Mouse (Mus musculus) midbrain, embryonic 16.5 days (tissue): ENCODE data around the gene Sp6. TPM values are rescaled to one million over a fixed set of nuclear protein-coding genes. Genes with fewer than 3 reads are reported as not detected.

Experiments used
- ATAC-seq: fragments of 200-750 bp; cut with Nextera tagmentation; 2 replicates; pipeline ENCODE4 v1.8.0; 2017; ENCODE audit warnings: moderate TSS enrichment
- H3K27ac ChIP-seq: fragments of 300-500 bp; sonication (generic); 2 replicates; pipeline ENCODE4 v1.5.1; 2014; ENCODE audit warnings: mild to moderate bottlenecking, low read length, mixed read lengths
- H3K27me3 ChIP-seq: fragments of 300-500 bp; sonication (generic); 2 replicates; pipeline ENCODE4 v1.6.1; 2014; ENCODE audit warnings: low read depth, low read length, mixed read lengths; ENCODE audit not compliant: control insufficient read depth, insufficient read depth
- H3K36me3 ChIP-seq: fragments of 300-500 bp; sonication (generic); 2 replicates; pipeline ENCODE4 v1.6.1; 2014; ENCODE audit warnings: mild to moderate bottlenecking, low read length, moderate library complexity, mixed read lengths; ENCODE audit not compliant: control insufficient read depth, insufficient read depth
- H3K4me1 ChIP-seq: fragments of 300-500 bp; sonication (generic); 2 replicates; pipeline ENCODE4 v1.6.1; 2014; ENCODE audit warnings: mild to moderate bottlenecking, low read length, mixed read lengths; ENCODE audit not compliant: control insufficient read depth, insufficient read depth
- H3K4me2 ChIP-seq: fragments of 300-500 bp; sonication (generic); 2 replicates; pipeline ENCODE4 v1.6.1; 2014; ENCODE audit warnings: mild to moderate bottlenecking, low read length, mixed read lengths
- H3K4me3 ChIP-seq: fragments of 300-500 bp; sonication (generic); 2 replicates; pipeline ENCODE4 v1.5.1; 2014; ENCODE audit warnings: low read depth, mild to moderate bottlenecking, low read length, moderate library complexity, mixed read lengths
- H3K9ac ChIP-seq: fragments of 300-500 bp; sonication (generic); 2 replicates; pipeline ENCODE4 v1.6.1; 2014; ENCODE audit warnings: low read depth, low read length, mixed read lengths
- H3K9me3 ChIP-seq: fragments of 300-500 bp; sonication (generic); replicated peaks from 2 replicates; pipeline ENCODE4 v1.6.1; 2014; ENCODE audit warnings: mild to moderate bottlenecking, low read length, mixed read lengths; ENCODE audit not compliant: control insufficient read depth, poor library complexity, severe bottlenecking
- WGBS: fragments of 180-500 bp; shearing (Covaris S2); extraction: QIAGEN DNeasy Blood & Tissue Kit; methylation state at CpG from one replicate; pipeline ENCODE4 v1.1.7; 2014; 5-methylcytosine and 5-hydroxymethylcytosine counted together
- polyA plus RNA-seq: library from polyadenylated mRNA; unstranded; fragments of >200 nt; fragmentation: Nextera tagmentation; extraction: Ambion mirVana; gene quantifications from 2 replicates; pipeline ENCODE4 v1.2.1, GENCODE M21; 2015

The Sp6 gene
- polyA plus RNA-seq, 1 experiment from 2014 or later: 0.35 TPM

GRCm38 (mm10) chr11:96992722-96993311, 20.4 kb upstream of the Sp6 start:
- Histone ChIP-seq H3K27me3 (no peaks in the 10 kb centered on the region), H3K4me2 (no peak overlapping the region), H3K4me1 (peaks cover 13% of the 10 kb centered on the region), H3K9ac (no peak overlapping the region), H3K27ac (no peak overlapping the region), H3K9me3 (no peaks in the 10 kb centered on the region), H3K36me3 (no peaks in the 10 kb centered on the region), H3K4me3 (no peak overlapping the region)
- WGBS: 56% methylated on average over 8 of the region's 8 CpGs
- no peak for ATAC-seq

DNA sequence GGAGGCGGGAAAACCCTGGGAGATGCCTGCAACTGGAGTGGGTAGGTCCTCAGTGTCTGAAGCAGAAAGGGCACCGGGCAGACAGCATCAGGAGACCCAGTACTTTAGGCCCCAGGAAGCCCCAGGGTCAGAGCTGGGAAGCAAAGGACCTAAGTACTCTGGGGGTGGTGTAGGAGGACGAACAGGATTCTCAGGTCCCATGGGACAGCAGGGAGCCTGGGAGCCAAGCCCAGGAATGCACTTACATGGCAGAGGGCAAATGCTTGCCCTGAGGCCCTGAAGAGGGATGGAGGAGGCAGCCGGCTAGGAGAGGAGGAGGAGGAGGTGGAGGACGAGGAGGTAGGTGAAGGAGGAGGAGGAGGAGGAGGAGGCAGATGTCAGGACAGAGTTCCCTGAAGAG, 18.2 kb upstream of the Sp6 start:
- 26% methylated on average over 5 of the region's 5 CpGs for WGBS
- no peaks in the 10 kb centered on the region for H3K36me3 ChIP-seq

DNA sequence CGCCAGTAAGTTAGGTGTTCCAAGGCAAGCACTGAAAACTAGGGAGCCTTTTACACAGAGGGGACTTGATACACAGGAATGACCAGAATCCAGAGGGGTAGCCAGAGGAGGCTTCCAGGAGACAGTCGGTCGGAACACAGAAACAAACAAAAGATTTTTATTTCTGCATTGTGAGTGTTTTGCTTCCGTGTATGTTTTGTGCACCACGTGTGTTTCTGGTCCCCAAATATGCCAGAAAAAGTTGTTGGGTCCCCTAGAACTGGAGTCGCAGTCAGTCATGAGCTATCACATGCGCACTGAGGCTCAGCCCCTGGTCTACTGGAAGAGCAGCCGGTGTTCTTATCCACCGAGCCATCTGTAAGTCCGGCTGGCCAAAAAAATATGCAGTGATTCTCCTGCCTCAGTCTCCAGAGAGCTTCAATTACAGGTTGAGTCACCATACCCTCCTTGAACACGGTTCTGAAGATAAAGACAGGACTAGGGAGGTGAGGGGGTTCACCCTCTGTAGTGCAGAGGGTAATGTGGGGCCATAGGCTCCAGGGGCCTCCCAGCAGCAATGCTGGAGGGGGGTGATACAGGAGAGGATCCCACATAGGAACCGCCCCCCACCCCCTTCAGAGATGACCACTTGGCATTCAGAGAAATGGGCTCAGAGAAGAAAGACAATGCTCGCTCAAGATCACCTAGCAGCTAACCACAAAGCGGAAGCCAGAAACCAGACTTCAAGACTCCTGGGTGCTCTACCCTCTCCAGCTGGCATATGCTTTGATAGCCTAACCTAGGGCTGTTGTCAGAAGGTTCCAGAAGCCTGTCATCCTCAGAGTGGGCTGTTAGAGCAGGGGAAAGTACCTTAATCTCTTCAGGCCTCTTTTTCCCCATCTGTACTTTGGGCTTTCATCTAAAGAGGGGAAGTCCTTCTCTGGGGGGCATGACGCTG, 17.1 kb upstream of the Sp6 start:
- peaks cover 11% of the 10 kb centered on the region; the same call in 1 of the 2 replicates for H3K4me1 ChIP-seq
- H3K9me3 ChIP-seq: no peaks in the 10 kb centered on the region
- no peak for ATAC-seq
- H3K4me3 ChIP-seq: no peak overlapping the region
- no peak overlapping the region for H3K9ac ChIP-seq
- H3K27ac ChIP-seq: no peak overlapping the region
- no peaks in the 10 kb centered on the region for H3K36me3 ChIP-seq
- H3K27me3 ChIP-seq: no peaks in the 10 kb centered on the region
- no peak overlapping the region for H3K4me2 ChIP-seq
- WGBS: 79% methylated on average over 15 of the region's 15 CpGs

More for the DNA sequence above, 18.2 kb upstream of the Sp6 start:
- Histone ChIP-seq H3K27ac (no peak overlapping the region), H3K4me1 (peaks cover 11% of the 10 kb centered on the region; the same call in 1 of the 2 replicates), H3K4me3 (no peak overlapping the region), H3K27me3 (no peaks in the 10 kb centered on the region), H3K9ac (no peak overlapping the region), H3K4me2 (no peak overlapping the region), H3K9me3 (no peaks in the 10 kb centered on the region)
- no peak for ATAC-seq

DNA sequence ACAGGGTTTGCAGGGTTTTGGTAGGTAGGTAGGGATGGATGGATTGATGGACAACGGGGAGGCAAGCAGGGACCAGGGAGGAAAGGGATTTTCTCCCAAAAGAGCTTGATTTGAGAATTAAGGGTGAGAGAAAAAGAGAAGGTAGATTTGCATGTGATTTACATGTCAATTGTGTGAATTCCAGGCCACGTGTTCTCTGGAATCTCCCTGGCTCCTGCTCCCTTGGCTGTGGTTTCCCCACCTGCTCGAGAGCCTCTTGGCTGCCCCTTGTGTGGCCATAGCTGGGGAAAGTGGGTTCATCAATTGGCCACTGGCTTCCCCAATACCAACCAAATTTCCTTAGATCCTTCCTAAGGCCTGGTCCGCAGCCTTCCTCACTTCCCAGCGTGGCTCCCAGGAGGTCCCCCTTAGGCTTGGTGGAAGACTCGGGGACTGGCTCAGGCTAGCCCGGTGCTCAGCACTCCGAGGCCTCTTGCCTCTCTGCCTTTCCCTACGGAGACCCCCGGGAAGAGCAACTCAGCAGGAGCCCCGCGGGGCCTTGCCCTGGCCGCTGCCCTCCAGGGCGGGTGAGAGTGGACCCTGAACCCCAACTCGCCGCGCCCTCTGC, 16.3 kb upstream of the Sp6 start:
- Histone ChIP-seq H3K4me2 (peak overlapping the region; percentile 60), H3K4me1 (peaks cover 11% of the 10 kb centered on the region; the same call in 1 of the 2 replicates), H3K27ac (no peak overlapping the region), H3K4me3 (peak overlapping the region; percentile 31), H3K9me3 (no peaks in the 10 kb centered on the region), H3K9ac (peak overlapping the region; percentile 69), H3K36me3 (no peaks in the 10 kb centered on the region), H3K27me3 (no peaks in the 10 kb centered on the region)
- ATAC-seq: no peak
- 6% methylated on average over 17 of the region's 17 CpGs for WGBS

DNA sequence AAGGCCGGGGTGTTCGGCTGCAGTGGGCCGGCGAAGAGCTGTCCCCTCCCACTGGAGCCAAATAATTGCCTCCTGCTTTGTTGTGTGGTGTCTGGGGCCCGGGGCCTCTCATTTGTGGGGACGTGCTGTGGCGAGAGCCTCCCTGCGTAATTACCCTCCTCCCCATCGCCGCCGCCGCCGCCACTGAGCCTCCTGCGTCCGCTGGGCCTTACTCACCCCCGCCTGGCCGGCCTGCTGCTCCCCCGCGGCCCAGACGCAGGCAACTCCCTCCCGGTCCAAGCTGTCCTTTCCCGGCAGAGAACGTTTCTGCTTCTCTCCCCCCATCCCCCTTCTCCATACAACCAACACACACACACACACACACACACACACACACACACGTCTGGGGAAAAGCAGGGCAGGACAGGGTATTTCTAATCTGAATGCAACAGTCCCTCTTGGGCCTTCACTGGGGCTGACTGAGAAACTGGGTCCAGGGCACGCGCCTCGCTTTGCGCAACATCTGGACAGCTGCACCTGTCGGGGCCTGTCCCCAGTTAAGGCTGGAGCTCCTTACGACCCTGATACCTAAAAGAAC, 15.7 kb upstream of the Sp6 start:
- peak overlapping the region; percentile 60 for H3K4me2 ChIP-seq
- peak overlapping the region; percentile 69 for H3K9ac ChIP-seq
- 4% methylated on average over 28 of the region's 30 CpGs for WGBS
- H3K9me3 ChIP-seq: no peaks in the 10 kb centered on the region
- peaks cover 11% of the 10 kb centered on the region; the same call in 1 of the 2 replicates for H3K4me1 ChIP-seq
- no peak overlapping the region for H3K27ac ChIP-seq
- no peaks in the 10 kb centered on the region for H3K27me3 ChIP-seq
- no peaks in the 10 kb centered on the region for H3K36me3 ChIP-seq
- no peak for ATAC-seq
- peak overlapping the region; percentile 31 for H3K4me3 ChIP-seq

- Histone ChIP-seq H3K9ac (no peak overlapping the region), H3K4me1 (no peaks in the 10 kb centered on the region), H3K4me3 (no peak overlapping the region), H3K27me3 (no peaks in the 10 kb centered on the region; the same call in 1 of the 2 replicates), H3K36me3 (no peaks in the 10 kb centered on the region), H3K27ac (no peak overlapping the region), H3K9me3 (no peaks in the 10 kb centered on the region), H3K4me2 (no peak overlapping the region)
- ATAC-seq: no peak
- 46% methylated on average over 5 of the region's 5 CpGs for WGBS
These were observed 10.0 kb upstream of the Sp6 start for GRCm38 (mm10) chr11:97003170-97003569.

DNA sequence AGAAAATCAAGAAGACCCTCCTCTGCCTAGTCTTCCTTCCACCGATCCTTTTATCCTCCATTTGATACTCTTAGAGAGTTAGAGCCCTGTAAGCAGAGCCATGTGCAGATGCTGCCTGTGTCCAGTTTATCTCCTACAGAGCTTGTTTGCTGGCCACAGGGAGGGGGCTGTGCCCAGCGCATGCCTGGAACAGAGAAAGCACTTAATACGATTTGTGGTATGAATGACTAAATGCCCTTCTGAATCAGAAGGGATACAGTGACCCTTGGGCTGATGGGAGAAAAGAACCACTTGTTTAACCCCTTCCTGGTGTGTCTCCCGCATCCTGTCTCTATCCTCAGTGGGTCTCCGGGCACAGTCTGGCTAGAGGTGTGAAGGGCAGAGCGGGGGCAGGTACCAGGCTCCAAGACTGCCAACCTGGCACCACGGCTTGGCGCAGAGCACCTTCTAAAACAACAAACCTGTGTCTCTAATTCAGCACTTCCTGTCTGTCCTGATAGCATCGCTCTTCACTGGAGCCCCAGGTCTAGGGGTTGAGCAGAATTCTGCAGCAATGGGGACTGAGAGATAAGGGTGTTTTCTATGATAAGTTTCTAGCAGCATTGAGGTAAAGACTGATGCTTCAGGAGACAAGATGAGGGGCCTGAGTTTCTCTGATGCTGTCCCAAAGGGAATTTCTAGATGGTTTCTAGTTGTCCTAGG, 6.0 kb upstream of the Sp6 start:
- Histone ChIP-seq H3K4me2 (no peak overlapping the region), H3K27ac (no peak overlapping the region), H3K9me3 (no peaks in the 10 kb centered on the region), H3K4me1 (no peaks in the 10 kb centered on the region), H3K4me3 (no peak overlapping the region), H3K27me3 (no peaks in the 10 kb centered on the region; the same call in 1 of the 2 replicates), H3K9ac (no peak overlapping the region), H3K36me3 (no peaks in the 10 kb centered on the region)
- 72% methylated on average over 9 of the region's 9 CpGs for WGBS
- no peak for ATAC-seq

DNA sequence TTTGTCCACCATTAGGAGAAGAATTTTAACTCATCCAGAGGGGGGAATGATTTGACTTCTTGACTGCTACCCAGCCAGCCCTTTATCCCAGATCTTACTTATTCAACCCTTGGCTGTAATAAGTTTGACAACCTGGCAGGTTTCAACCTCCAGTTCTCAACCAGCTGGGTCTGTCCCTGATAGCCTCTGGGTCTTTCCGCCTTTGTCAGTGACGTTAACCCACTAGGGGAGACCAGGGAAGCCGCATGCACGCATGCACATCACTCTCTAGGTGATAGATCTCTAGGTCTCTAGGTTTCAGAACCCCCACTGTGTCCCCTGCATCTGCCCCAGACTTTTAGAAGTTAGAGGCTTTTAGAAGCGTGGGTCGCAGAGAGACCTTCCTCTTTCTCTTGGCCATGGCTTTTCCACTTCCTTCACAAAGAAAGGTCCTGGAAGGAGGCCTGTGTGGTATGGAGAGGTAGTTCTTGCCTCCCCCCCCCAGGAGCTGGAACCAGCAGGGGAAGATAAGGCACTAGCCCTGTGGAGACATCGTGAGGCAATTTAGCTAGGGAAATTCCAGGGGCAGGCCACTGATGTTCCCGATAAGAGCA, 3.9 kb upstream of the Sp6 start:
- Histone ChIP-seq H3K27ac (no peak overlapping the region), H3K4me1 (no peaks in the 10 kb centered on the region), H3K9me3 (no peaks in the 10 kb centered on the region), H3K9ac (no peak overlapping the region), H3K4me3 (no peak overlapping the region), H3K27me3 (peaks cover 1% of the 10 kb centered on the region), H3K36me3 (no peaks in the 10 kb centered on the region), H3K4me2 (no peak overlapping the region)
- 70% methylated on average over 8 of the region's 8 CpGs for WGBS
- ATAC-seq: no peak
